ENCODE assay signal across 8 mouse cellular contexts in the genomic region with DNA sequence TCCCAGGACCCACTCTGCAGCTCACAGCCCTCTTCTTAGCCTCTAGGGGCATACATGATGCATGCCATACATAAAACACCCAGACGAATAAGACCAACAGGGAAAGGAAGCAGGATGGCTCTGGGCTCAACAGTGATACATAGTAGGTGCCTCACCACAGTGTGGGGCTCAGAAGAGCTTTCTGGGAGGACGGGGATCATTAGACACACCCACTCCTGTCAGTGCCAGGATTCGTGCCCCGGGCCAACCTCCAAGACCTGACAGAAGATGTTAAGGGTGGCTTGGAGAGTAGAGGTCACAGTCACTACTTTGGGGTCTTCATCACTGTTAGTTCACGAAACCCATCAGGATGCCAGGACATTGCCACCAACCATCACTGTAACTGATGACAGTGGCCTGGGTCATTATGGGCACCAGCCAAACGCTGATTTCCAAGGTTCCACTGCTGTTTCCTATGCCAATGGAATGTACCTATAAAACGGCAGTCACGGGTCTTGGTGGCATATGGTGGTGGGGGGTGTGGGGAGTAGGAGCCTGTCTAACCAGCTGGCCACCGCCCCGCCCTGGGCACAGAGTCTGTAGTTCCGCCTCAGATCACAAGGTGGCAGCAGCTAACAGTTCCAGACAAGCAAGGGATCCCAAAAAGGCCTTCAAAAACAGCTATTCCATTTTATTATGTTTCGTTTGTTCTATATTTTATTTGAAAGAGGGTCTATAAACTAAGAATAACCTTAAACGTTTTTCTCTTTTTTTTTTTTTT. TPM values are rescaled to one million over a fixed set of nuclear protein-coding genes. Genes with fewer than 3 reads are reported as not detected.
DNase-seq lines count a peak whose midpoint lies in the region; ATAC-seq and TF ChIP-seq lines count a peak whose summit lies in the region.

No protein-coding gene starts in this region.

- H3K4me1 ChIP-seq in ES-Bruce4 (ENCODE audit: control insufficient read depth, insufficient read depth, low read length) = peaks cover 2% of the 10 kb centered on the region
- H3K4me1 ChIP-seq in lung, embryonic 15.5 days = peaks cover 28% of the 10 kb centered on the region
- H3K4me1 ChIP-seq in olfactory bulb, adult 2 months (ENCODE audit: control insufficient read depth, insufficient read depth, low read length) = peaks cover 16% of the 10 kb centered on the region

- no peak overlapping the region for H3K4me2 ChIP-seq in lung, embryonic 15.5 days

- peak; percentile 72 for TF ChIP-seq CTCF in ES-Bruce4 (IDR thresholded peaks at IDR 0.05; ENCODE audit: low read depth, low read length)
- TF ChIP-seq CTCF in brain, embryonic 14.5 days (IDR thresholded peaks at IDR 0.05; ENCODE audit: borderline replicate concordance, extremely low read depth, insufficient read depth, insufficient read length) = peak; percentile 89
- TF ChIP-seq CTCF in olfactory bulb, adult 2 months (IDR thresholded peaks at IDR 0.05; ENCODE audit: insufficient read depth, low read depth, low read length) = peak; percentile 79

- H3K27me3 ChIP-seq in ES-Bruce4 (ENCODE audit: control insufficient read depth, insufficient read depth, low read length, poor library complexity, severe bottlenecking) = no peaks in the 10 kb centered on the region
- no peaks in the 10 kb centered on the region for H3K27me3 ChIP-seq in lung, embryonic 15.5 days

- no peak overlapping the region for H3K27ac ChIP-seq in ES-Bruce4 (ENCODE audit: insufficient read depth, low read length)
- no peak overlapping the region for H3K27ac ChIP-seq in lung, embryonic 15.5 days
- no peak overlapping the region for H3K27ac ChIP-seq in olfactory bulb, adult 2 months (ENCODE audit: insufficient read depth, low read depth, low read length)

- H3K4me3 ChIP-seq in ES-Bruce4 (ENCODE audit: low read depth, low read length) = no peak overlapping the region
- H3K4me3 ChIP-seq in lung, embryonic 15.5 days = no peak overlapping the region
- no peak overlapping the region for H3K4me3 ChIP-seq in olfactory bulb, adult 2 months (ENCODE audit: insufficient read depth, low read depth, low read length)

- H3K9me3 ChIP-seq in ES-Bruce4 (replicated peaks; ENCODE audit: control insufficient read depth, insufficient read depth, low read length, poor library complexity, severe bottlenecking) = no peaks in the 10 kb centered on the region
- H3K9me3 ChIP-seq in lung, embryonic 15.5 days = no peaks in the 10 kb centered on the region

- WGBS in lung, embryonic 15.5 days = 17% methylated on average over 13 of the region's 13 CpGs
- 10% methylated on average over 13 of the region's 13 CpGs for WGBS in olfactory bulb, adult 2 months

- peak; percentile 90 for DNase-seq in brain, embryonic 14.5 days (ENCODE audit: low read depth)
- DNase-seq in heart, postnatal 14 days = peak; percentile 86 to 93
- DNase-seq in layer of hippocampus, adult 18-20 months (ENCODE audit: low spot score in 2 of 2) = peak; percentile 74 to 94
- peak; percentile 86 for DNase-seq in thymus, postnatal 14 days

- TF ChIP-seq EP300 in ES-Bruce4 (IDR thresholded peaks at IDR 0.05; ENCODE audit: insufficient read depth, low read depth, low read length) = no peak

- peak; percentile 69 for ATAC-seq in erythroid progenitor cell, adult 5-6 weeks (replicated peaks; ENCODE audit: low FRiP score, poor library complexity, severe bottlenecking)
- ATAC-seq in lung, embryonic 15.5 days (ENCODE audit: borderline replicate concordance, extremely low read depth, low FRiP score, low TSS enrichment) = peak; percentile 19; the same call in 1 of the 2 replicates

- H3K9ac ChIP-seq in ES-Bruce4 (ENCODE audit: low read depth, poor library complexity, severe bottlenecking) = no peak overlapping the region
- H3K9ac ChIP-seq in lung, embryonic 15.5 days = no peak overlapping the region

- TF ChIP-seq POLR2A in ES-Bruce4 (IDR thresholded peaks at IDR 0.05; ENCODE audit: insufficient read depth, low read length) = no peak
- TF ChIP-seq POLR2A in brain, embryonic 14.5 days (IDR thresholded peaks at IDR 0.05; ENCODE audit: borderline replicate concordance, extremely low read depth, insufficient read depth, insufficient read length, poor library complexity, severe bottlenecking) = no peak
- TF ChIP-seq POLR2A in olfactory bulb, adult 2 months (IDR thresholded peaks at IDR 0.05; ENCODE audit: insufficient read depth, low read depth, low read length) = no peak

- intact Hi-C loops in heart, postnatal 14 days (cut with DNase I) = loop anchor here (1.0 kb wide), 1 partner anchor 46 kb away; no protein-coding TSS in a partner anchor

- H3K36me3 ChIP-seq in ES-Bruce4 (ENCODE audit: control insufficient read depth, insufficient read depth, low read length, poor library complexity, severe bottlenecking) = peaks cover 16% of the 10 kb centered on the region
- H3K36me3 ChIP-seq in lung, embryonic 15.5 days = peaks cover 34% of the 10 kb centered on the region

RNA-seq across cellular contexts. Expression of a gene that starts 16.5 kb away (rescaled TPM):
- polyA plus RNA-seq in ES-Bruce4 (2011; ENCODE audit: insufficient read depth, insufficient read length, low read depth, missing spikeins) = 541 and 557 TPM in 2 replicates
- 330 and 391 TPM in 2 replicates for polyA plus RNA-seq in brain, embryonic 14.5 days (2012; rRNA removed)
- 336 and 352 TPM in 2 replicates for total RNA-seq in erythroid progenitor cell, adult 5-6 weeks (2015; ENCODE audit: low replicate concordance)
- total RNA-seq in erythroid progenitor cell, adult 5-6 weeks (2017; ENCODE audit: low replicate concordance) = 441 and 499 TPM in 2 replicates
- 100 to 1,000 TPM in 1 of 2 experiments, 10 to 100 TPM in 1; 99.7 to 120 TPM for total RNA-seq in heart, postnatal 14 days (2021)
- total RNA-seq in layer of hippocampus, adult 18-20 months (2021) = 100 to 1,000 TPM; 136 to 144 TPM
- polyA plus RNA-seq in lung, embryonic 15.5 days (2015; fragmentation: Nextera tagmentation; extraction: Ambion mirVana) = 633 and 642 TPM in 2 replicates
- polyA plus RNA-seq in olfactory bulb, adult 2 months (2012; ENCODE audit: insufficient read depth, insufficient read length, low replicate concordance, missing spikeins) = 273 and 350 TPM in 2 replicates

RNA-seq across cellular contexts. Expression of a gene that starts 41.1 kb away (rescaled TPM):
- polyA plus RNA-seq in ES-Bruce4 (2011; ENCODE audit: insufficient read depth, insufficient read length, low read depth, missing spikeins) = 171 TPM in 2 replicates
- 107 and 125 TPM in 2 replicates for polyA plus RNA-seq in brain, embryonic 14.5 days (2012; rRNA removed)
- 112 and 129 TPM in 2 replicates for total RNA-seq in erythroid progenitor cell, adult 5-6 weeks (2015; ENCODE audit: low replicate concordance)
- total RNA-seq in erythroid progenitor cell, adult 5-6 weeks (2017; ENCODE audit: low replicate concordance) = 111 and 134 TPM in 2 replicates
- 10 to 100 TPM; 47.6 to 48.8 TPM for total RNA-seq in heart, postnatal 14 days (2021)
- total RNA-seq in layer of hippocampus, adult 18-20 months (2021) = 10 to 100 TPM; 41.2 to 43.2 TPM
- polyA plus RNA-seq in lung, embryonic 15.5 days (2015; fragmentation: Nextera tagmentation; extraction: Ambion mirVana) = 96.6 and 105 TPM in 2 replicates
- polyA plus RNA-seq in olfactory bulb, adult 2 months (2012; ENCODE audit: insufficient read depth, insufficient read length, low replicate concordance, missing spikeins) = 164 and 189 TPM in 2 replicates

RNA-seq across cellular contexts. Expression of a gene that starts 41.8 kb away (rescaled TPM):
- polyA plus RNA-seq in ES-Bruce4 (2011; ENCODE audit: insufficient read depth, insufficient read length, low read depth, missing spikeins) = 171 and 178 TPM in 2 replicates
- polyA plus RNA-seq in brain, embryonic 14.5 days (2012; rRNA removed) = 23.9 and 28.9 TPM in 2 replicates
- 0.84 and 2.5 TPM in 2 replicates for total RNA-seq in erythroid progenitor cell, adult 5-6 weeks (2015; ENCODE audit: low replicate concordance)
- total RNA-seq in erythroid progenitor cell, adult 5-6 weeks (2017; ENCODE audit: low replicate concordance) = 2.3 TPM in 1 of 2 replicates, not detected in the other
- total RNA-seq in heart, postnatal 14 days (2021) = 100 to 1,000 TPM; 105 to 121 TPM
- total RNA-seq in layer of hippocampus, adult 18-20 months (2021) = 10 to 100 TPM; 21.3 to 24.7 TPM
- polyA plus RNA-seq in lung, embryonic 15.5 days (2015; fragmentation: Nextera tagmentation; extraction: Ambion mirVana) = 28.3 and 30.1 TPM in 2 replicates
- polyA plus RNA-seq in olfactory bulb, adult 2 months (2012; ENCODE audit: insufficient read depth, insufficient read length, low replicate concordance, missing spikeins) = not detected in 2 replicates

Comparison
In these comparisons a context has a peak if more than half of its experiments do, and no peak if none do; other contexts are left out.
1. RNA of a gene that starts 41.8 kb away (polyA plus RNA-seq): 171 to 178 TPM in ES-Bruce4, 23.9 to 28.9 TPM in brain, embryonic 14.5 days and 28.3 to 30.1 TPM in lung, embryonic 15.5 days; not detected in olfactory bulb, adult 2 months; every median in the first group is over 10 times any median in the second.
2. Peak in every context shown above with its lines, with median percentiles within 50 percentile points of each other: CTCF ChIP-seq and DNase-seq.